Mouse (Mus musculus) hindbrain, embryonic 10.5 days (tissue): ENCODE results near the gene Sgsm1. TPM values are rescaled to one million over a fixed set of nuclear protein-coding genes. Genes with fewer than 3 reads are reported as not detected.

ENCODE experiments used
- DNase-seq: peaks from one replicate; pipeline ENCODE4 v3.0.0-alpha.2; 2017; ENCODE audit warnings: low spot score
- H3K27ac ChIP-seq: fragments of 300-500 bp; sonication (generic); 2 replicates; pipeline ENCODE4 v1.5.1; 2016; ENCODE audit warnings: mild to moderate bottlenecking, moderate library complexity
- H3K27me3 ChIP-seq: fragments of 300-500 bp; sonication (generic); 2 replicates; pipeline ENCODE4 v1.6.1; 2016; ENCODE audit warnings: mild to moderate bottlenecking; ENCODE audit not compliant: poor library complexity, insufficient read depth, severe bottlenecking
- H3K36me3 ChIP-seq: fragments of 300-500 bp; sonication (generic); 2 replicates; pipeline ENCODE4 v1.6.1; 2016; ENCODE audit warnings: mild to moderate bottlenecking, moderate library complexity
- H3K4me1 ChIP-seq: fragments of 300-500 bp; sonication (generic); replicated peaks from 2 replicates; pipeline ENCODE4 v1.6.1; 2016; ENCODE audit warnings: mild to moderate bottlenecking
- H3K4me3 ChIP-seq: fragments of 300-500 bp; sonication (generic); 2 replicates; pipeline ENCODE4 v1.5.1; 2016; ENCODE audit warnings: mild to moderate bottlenecking, moderate library complexity
- H3K9me3 ChIP-seq: fragments of 300-500 bp; sonication (generic); 2 replicates; pipeline ENCODE4 v1.6.1; 2016; ENCODE audit warnings: mild to moderate bottlenecking, moderate library complexity
- WGBS: fragments of 180-500 bp; shearing (Covaris S2); methylation state at CpG from one replicate; pipeline ENCODE4 v1.1.7; 2016; 5-methylcytosine and 5-hydroxymethylcytosine counted together
- polyA plus RNA-seq: library from polyadenylated mRNA; unstranded; fragments of >200 nt; fragmentation: Nextera tagmentation; extraction: Ambion mirVana; gene quantifications from 2 replicates; pipeline ENCODE4 v1.2.1, GENCODE M21; 2016

Sgsm1 gene
- polyA plus RNA-seq, 1 experiment from 2014 or later = 17.5 TPM

GRCm38 (mm10) chr5:113219450-113219849, 91.1 kb downstream of the Sgsm1 start:
- H3K4me3 ChIP-seq = no peak overlapping the region
- H3K9me3 ChIP-seq = no peaks in the 10 kb centered on the region
- peaks cover 8% of the 10 kb centered on the region; the same call in 1 of the 2 replicates for H3K27me3 ChIP-seq
- H3K27ac ChIP-seq = no peak overlapping the region
- peaks cover 36% of the 10 kb centered on the region for H3K4me1 ChIP-seq
- H3K36me3 ChIP-seq = no peaks in the 10 kb centered on the region
- WGBS = 86% methylated on average over 6 of the region's 6 CpGs
- DNase-seq = no peak

- no peaks in the 10 kb centered on the region for H3K9me3 ChIP-seq
- H3K4me1 ChIP-seq = peaks cover 35% of the 10 kb centered on the region
- DNase-seq = no peak
- H3K27ac ChIP-seq = no peak overlapping the region
- H3K27me3 ChIP-seq = peaks cover 8% of the 10 kb centered on the region; the same call in 1 of the 2 replicates
- no peaks in the 10 kb centered on the region for H3K36me3 ChIP-seq
- H3K4me3 ChIP-seq = no peak overlapping the region
- 83% methylated on average over 17 of the region's 17 CpGs for WGBS
Measured at GRCm38 (mm10) chr5:113218617-113219235, 91.9 kb downstream of the Sgsm1 start.

GRCm38 (mm10) chr5:113217076-113217475, 93.5 kb downstream of the Sgsm1 start:
- Histone ChIP-seq H3K36me3 (no peaks in the 10 kb centered on the region), H3K27ac (no peak overlapping the region), H3K27me3 (peaks cover 8% of the 10 kb centered on the region; the same call in 1 of the 2 replicates), H3K9me3 (no peaks in the 10 kb centered on the region), H3K4me3 (no peak overlapping the region), H3K4me1 (peaks cover 45% of the 10 kb centered on the region)
- WGBS = 84% methylated on average over 12 of the region's 12 CpGs
- DNase-seq = no peak

GRCm38 (mm10) chr5:113216328-113216960, 94.1 kb downstream of the Sgsm1 start:
- DNase-seq = no peak
- H3K27me3 ChIP-seq = peaks cover 8% of the 10 kb centered on the region; the same call in 1 of the 2 replicates
- H3K36me3 ChIP-seq = no peaks in the 10 kb centered on the region
- no peaks in the 10 kb centered on the region for H3K9me3 ChIP-seq
- no peak overlapping the region for H3K27ac ChIP-seq
- H3K4me1 ChIP-seq = peaks cover 46% of the 10 kb centered on the region
- 81% methylated on average over 14 of the region's 14 CpGs for WGBS
- H3K4me3 ChIP-seq = no peak overlapping the region

GRCm38 (mm10) chr5:113215610-113216011, 95.0 kb downstream of the Sgsm1 start:
- no peak for DNase-seq
- WGBS = 84% methylated on average over 9 of the region's 9 CpGs
- Histone ChIP-seq H3K27me3 (peaks cover 8% of the 10 kb centered on the region; the same call in 1 of the 2 replicates), H3K4me1 (peaks cover 47% of the 10 kb centered on the region), H3K9me3 (no peaks in the 10 kb centered on the region), H3K4me3 (no peak overlapping the region), H3K27ac (no peak overlapping the region), H3K36me3 (no peaks in the 10 kb centered on the region)

- Histone ChIP-seq H3K4me1 (peaks cover 49% of the 10 kb centered on the region), H3K9me3 (no peaks in the 10 kb centered on the region), H3K27ac (peak overlapping the region; percentile 16; the same call in 1 of the 2 replicates), H3K4me3 (no peak overlapping the region), H3K36me3 (no peaks in the 10 kb centered on the region), H3K27me3 (no peaks in the 10 kb centered on the region)
- no peak for DNase-seq
- WGBS = 82% methylated on average over 11 of the region's 11 CpGs
Measured at GRCm38 (mm10) chr5:113214455-113214854, 96.1 kb downstream of the Sgsm1 start.

- Histone ChIP-seq H3K9me3 (no peaks in the 10 kb centered on the region), H3K4me1 (peaks cover 49% of the 10 kb centered on the region), H3K27me3 (no peaks in the 10 kb centered on the region), H3K36me3 (no peaks in the 10 kb centered on the region), H3K27ac (peak overlapping the region; percentile 16; the same call in 1 of the 2 replicates), H3K4me3 (no peak overlapping the region)
- WGBS = 95% methylated on average over 8 of the region's 8 CpGs
- DNase-seq = no peak
Measured at GRCm38 (mm10) chr5:113214041-113214440, 96.5 kb downstream of the Sgsm1 start.

- Histone ChIP-seq H3K27me3 (no peaks in the 10 kb centered on the region), H3K9me3 (no peaks in the 10 kb centered on the region), H3K27ac (peak overlapping the region; percentile 50; the same call in 1 of the 2 replicates), H3K4me3 (no peak overlapping the region), H3K36me3 (no peaks in the 10 kb centered on the region), H3K4me1 (peaks cover 59% of the 10 kb centered on the region)
- 80% methylated on average over 10 of the region's 10 CpGs for WGBS
- no peak for DNase-seq
Measured at GRCm38 (mm10) chr5:113212156-113212835, 98.3 kb downstream of the Sgsm1 start.

GRCm38 (mm10) chr5:113210314-113210713, 100.3 kb downstream of the Sgsm1 start:
- no peaks in the 10 kb centered on the region for H3K27me3 ChIP-seq
- no peaks in the 10 kb centered on the region for H3K9me3 ChIP-seq
- no peak overlapping the region for H3K4me3 ChIP-seq
- DNase-seq = no peak
- peaks cover 63% of the 10 kb centered on the region for H3K4me1 ChIP-seq
- 81% methylated on average over 6 of the region's 6 CpGs for WGBS
- H3K36me3 ChIP-seq = no peaks in the 10 kb centered on the region
- H3K27ac ChIP-seq = peak overlapping the region; percentile 74

GRCm38 (mm10) chr5:113209898-113210297, 100.7 kb downstream of the Sgsm1 start:
- H3K9me3 ChIP-seq = no peaks in the 10 kb centered on the region
- no peaks in the 10 kb centered on the region for H3K36me3 ChIP-seq
- H3K27me3 ChIP-seq = no peaks in the 10 kb centered on the region
- H3K4me1 ChIP-seq = peaks cover 63% of the 10 kb centered on the region
- 86% methylated on average over 13 of the region's 13 CpGs for WGBS
- no peak for DNase-seq
- no peak overlapping the region for H3K4me3 ChIP-seq
- H3K27ac ChIP-seq = peak overlapping the region; percentile 80

GRCm38 (mm10) chr5:113209401-113209750, 101.2 kb downstream of the Sgsm1 start:
- Histone ChIP-seq H3K9me3 (no peaks in the 10 kb centered on the region), H3K4me3 (no peak overlapping the region), H3K27me3 (no peaks in the 10 kb centered on the region), H3K27ac (peak overlapping the region; percentile 80), H3K4me1 (peaks cover 61% of the 10 kb centered on the region), H3K36me3 (no peaks in the 10 kb centered on the region)
- 50% methylated on average over 11 of the region's 11 CpGs for WGBS
- no peak for DNase-seq

- WGBS = 50% methylated on average over 11 of the region's 11 CpGs
- H3K36me3 ChIP-seq = no peaks in the 10 kb centered on the region
- no peaks in the 10 kb centered on the region for H3K27me3 ChIP-seq
- no peaks in the 10 kb centered on the region for H3K9me3 ChIP-seq
- H3K4me1 ChIP-seq = peaks cover 56% of the 10 kb centered on the region
- no peak for DNase-seq
- peak overlapping the region; percentile 80 for H3K27ac ChIP-seq
- H3K4me3 ChIP-seq = no peak overlapping the region
Measured at GRCm38 (mm10) chr5:113208622-113209400, 101.8 kb downstream of the Sgsm1 start.
